Mouse (Mus musculus): ENCODE results near the gene Sv2b.

The Sv2b gene

GRCm38 (mm10) chr7:75295228-75295865, 13.7 kb downstream of the Sv2b start:
- in situ Hi-C loops (cut with MboI; ENCODE audit: low sequenced_read_pairs): no loop called here

GRCm38 (mm10) chr7:75292246-75292645, 16.8 kb downstream of the Sv2b start:
- in situ Hi-C loops (cut with MboI; ENCODE audit: low sequenced_read_pairs): no loop called here

DNA sequence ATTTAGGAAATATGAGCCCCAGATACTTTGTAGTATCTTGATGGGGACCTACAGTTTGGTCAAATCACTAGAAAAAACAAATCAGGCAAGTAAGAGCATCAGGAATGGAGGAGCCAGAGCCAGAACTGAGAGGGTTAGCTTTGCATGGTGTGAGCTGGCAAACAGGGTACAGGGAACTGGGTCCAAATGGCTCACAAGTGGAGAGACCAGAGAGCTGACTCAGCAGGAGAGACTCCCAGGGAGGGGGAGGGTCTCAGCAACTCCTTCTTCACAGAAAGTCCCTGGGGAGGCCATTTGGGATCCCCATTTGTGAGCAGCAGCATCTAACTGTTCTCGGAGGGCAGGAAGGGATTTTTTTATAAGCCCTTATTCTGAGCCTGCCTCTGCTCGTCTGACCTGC, 18.5 kb downstream of the Sv2b start:
- in situ Hi-C loops (cut with MboI; ENCODE audit: low sequenced_read_pairs): no loop called here

DNA sequence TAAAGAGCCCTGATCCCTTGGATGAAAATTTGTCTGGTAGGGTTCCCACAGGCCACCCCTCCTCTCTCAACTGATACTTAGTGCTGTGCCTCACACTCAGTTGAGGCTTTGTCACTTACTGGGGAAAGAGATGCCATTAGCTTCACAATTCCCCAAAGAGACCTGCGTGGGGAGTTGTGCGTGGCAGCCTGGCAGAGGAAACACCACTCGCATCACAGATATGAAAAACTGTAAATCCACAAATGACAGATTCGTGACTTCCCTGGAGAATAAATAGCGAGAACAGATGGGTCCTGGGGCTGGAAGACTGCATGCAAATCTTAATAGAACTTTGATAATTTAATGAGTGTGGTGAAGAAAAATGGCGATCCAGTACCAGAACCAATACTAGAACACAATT, 21.8 kb downstream of the Sv2b start:
- in situ Hi-C loops (cut with MboI; ENCODE audit: low sequenced_read_pairs): no loop called here

DNA sequence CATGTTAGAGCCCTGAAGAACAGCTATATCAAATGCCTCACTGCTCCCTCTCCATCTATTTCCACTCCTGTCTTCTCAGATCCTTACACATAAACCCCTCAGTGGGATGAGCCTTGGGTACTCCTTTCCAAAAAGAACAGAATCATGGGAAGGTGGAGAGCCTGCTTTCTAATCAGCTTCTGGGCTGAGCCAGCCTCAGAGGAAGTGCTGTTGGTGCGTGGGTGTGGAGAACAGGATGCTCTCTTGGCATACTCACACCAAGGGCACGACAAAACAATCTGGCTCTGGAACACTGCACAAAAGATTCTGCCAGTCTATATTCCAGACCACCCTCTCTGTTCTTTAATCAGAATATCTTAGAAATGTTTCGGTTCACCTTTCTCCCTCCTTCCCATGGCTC, 26.1 kb downstream of the Sv2b start:
- in situ Hi-C loops (cut with MboI; ENCODE audit: low sequenced_read_pairs): no loop called here

DNA sequence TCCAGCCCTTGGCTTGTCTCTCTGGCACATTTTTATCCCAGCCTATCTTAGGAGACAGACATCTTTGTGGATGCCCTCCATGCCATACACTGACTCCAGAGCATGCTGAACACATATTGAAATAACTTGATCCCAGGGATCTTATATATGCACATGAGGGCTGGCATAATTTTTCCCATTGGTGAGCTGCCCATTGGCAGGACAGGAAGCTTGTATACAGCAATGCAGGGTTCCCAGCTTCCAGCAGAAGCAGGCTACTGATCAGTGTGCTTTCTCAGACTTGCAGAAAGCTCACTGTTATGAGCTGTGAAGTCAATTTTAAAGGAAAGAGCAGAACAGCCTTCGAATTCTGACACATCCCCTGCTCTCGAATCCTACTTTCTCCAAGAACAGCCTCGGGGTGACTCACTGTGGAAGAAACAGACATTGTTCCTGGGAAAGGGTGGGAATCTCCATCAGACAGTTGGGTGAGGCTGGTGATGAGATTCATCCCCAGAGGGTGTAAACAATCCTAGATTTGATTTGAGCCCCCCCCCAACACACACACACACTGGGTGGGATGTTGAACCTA, 26.9 kb downstream of the Sv2b start:
- in situ Hi-C loops (cut with MboI; ENCODE audit: low sequenced_read_pairs): no loop called here

- in situ Hi-C loops (cut with MboI; ENCODE audit: low sequenced_read_pairs): no loop called here
Measured at GRCm38 (mm10) chr7:75281106-75281505, 28.0 kb downstream of the Sv2b start.

DNA sequence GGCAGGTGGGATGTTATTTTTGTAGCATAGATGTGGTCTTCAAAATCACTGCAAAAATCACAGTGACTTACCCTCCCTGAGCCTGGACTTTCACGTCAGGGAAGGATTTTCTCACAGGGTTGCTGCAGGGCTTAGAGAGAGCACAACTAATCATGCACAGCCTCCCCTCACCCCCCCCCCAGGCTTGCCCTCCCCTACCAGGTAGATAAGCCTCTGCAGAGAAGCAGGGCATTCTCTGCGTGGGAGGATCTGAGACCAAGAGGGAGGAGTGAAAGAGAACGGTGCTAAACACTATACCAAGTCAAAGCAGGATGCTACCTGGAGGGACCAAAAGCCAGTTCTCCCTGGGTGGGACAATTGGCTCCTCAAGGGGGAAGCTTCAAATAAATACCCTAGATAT, 31.2 kb downstream of the Sv2b start:
- in situ Hi-C loops (cut with MboI; ENCODE audit: low sequenced_read_pairs): no loop called here

- in situ Hi-C loops (cut with MboI; ENCODE audit: low sequenced_read_pairs): no loop called here
Measured at GRCm38 (mm10) chr7:75276739-75277138, 32.3 kb downstream of the Sv2b start.

DNA sequence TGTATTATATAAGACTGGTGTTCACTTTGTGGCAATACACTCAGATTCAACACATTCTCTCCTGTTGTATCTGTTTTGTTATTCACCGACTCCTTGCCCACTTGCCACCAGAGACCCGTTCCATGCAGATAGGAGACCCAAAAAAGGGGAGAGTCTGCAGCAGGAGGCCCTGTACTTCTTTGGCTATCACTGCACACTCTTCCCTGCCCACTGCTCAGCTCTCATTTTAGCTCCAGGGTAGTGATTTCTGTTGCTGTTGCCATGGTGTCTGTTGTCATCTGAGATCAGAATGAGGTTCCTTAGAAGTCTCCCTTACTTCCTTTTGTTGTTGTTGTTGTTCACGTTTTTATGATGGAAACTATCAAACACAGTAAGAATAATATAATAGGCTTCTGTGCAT, 34.5 kb downstream of the Sv2b start:
- in situ Hi-C loops (cut with MboI; ENCODE audit: low sequenced_read_pairs): no loop called here

GRCm38 (mm10) chr7:75273633-75274032, 35.4 kb downstream of the Sv2b start:
- in situ Hi-C loops (cut with MboI; ENCODE audit: low sequenced_read_pairs): no loop called here

- in situ Hi-C loops (cut with MboI; ENCODE audit: low sequenced_read_pairs): no loop called here
Measured at GRCm38 (mm10) chr7:75271921-75272381, 37.1 kb downstream of the Sv2b start.

GRCm38 (mm10) chr7:75271306-75271705, 37.8 kb downstream of the Sv2b start:
- in situ Hi-C loops (cut with MboI; ENCODE audit: low sequenced_read_pairs): no loop called here

DNA sequence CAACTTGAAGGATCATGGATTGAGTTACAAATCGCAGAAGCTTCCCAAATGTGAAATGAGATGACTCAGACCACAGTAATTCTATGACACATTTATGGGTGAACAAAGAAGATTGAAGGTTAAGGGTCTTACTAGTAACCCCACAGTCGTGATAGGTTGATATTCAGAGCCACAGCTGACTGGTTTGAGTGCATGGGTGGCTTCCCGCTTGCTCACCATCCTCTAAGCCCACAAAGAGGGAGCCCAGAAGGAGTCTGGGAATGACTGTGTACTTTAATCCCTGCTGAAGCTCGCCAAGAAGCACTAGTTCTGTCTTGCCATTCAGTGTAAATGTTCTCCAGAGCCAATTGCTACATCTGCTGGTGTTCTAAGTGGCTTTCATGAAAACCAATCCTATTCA, 41.8 kb downstream of the Sv2b start:
- in situ Hi-C loops (cut with MboI; ENCODE audit: low sequenced_read_pairs): no loop called here

DNA sequence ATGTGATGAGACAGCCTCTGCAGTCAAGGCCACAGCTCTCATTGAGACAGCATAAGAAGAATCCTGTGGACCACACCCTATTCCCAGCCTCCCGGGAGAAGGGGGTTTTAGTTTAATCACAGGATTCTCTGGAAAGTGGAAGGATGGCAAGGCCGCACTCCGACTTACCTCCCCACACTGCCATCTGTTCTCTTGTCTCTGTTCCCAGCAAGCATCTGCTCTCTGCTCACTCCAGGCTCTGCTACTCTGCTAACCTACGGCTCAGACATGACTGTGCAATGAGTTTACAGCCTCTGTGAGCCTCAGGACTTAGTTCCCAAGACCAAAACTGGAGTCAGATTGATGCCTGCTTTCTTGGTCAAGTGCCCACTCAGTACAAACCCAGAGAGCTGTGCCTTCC, 43.8 kb downstream of the Sv2b start:
- in situ Hi-C loops (cut with MboI; ENCODE audit: low sequenced_read_pairs): no loop called here

GRCm38 (mm10) chr7:75259945-75260344, 49.1 kb downstream of the Sv2b start:
- in situ Hi-C loops (cut with MboI; ENCODE audit: low sequenced_read_pairs): no loop called here

- in situ Hi-C loops (cut with MboI; ENCODE audit: low sequenced_read_pairs): no loop called here
Measured at GRCm38 (mm10) chr7:75253611-75254250, 55.3 kb downstream of the Sv2b start.

GRCm38 (mm10) chr7:75240754-75241507, 68.1 kb downstream of the Sv2b start:
- in situ Hi-C loops (cut with MboI; ENCODE audit: low sequenced_read_pairs): no loop called here

GRCm38 (mm10) chr7:75236386-75236785, 72.7 kb downstream of the Sv2b start:
- in situ Hi-C loops (cut with MboI; ENCODE audit: low sequenced_read_pairs): no loop called here

GRCm38 (mm10) chr7:75224206-75224605, 84.9 kb downstream of the Sv2b start:
- in situ Hi-C loops (cut with MboI; ENCODE audit: low sequenced_read_pairs): no loop called here

DNA sequence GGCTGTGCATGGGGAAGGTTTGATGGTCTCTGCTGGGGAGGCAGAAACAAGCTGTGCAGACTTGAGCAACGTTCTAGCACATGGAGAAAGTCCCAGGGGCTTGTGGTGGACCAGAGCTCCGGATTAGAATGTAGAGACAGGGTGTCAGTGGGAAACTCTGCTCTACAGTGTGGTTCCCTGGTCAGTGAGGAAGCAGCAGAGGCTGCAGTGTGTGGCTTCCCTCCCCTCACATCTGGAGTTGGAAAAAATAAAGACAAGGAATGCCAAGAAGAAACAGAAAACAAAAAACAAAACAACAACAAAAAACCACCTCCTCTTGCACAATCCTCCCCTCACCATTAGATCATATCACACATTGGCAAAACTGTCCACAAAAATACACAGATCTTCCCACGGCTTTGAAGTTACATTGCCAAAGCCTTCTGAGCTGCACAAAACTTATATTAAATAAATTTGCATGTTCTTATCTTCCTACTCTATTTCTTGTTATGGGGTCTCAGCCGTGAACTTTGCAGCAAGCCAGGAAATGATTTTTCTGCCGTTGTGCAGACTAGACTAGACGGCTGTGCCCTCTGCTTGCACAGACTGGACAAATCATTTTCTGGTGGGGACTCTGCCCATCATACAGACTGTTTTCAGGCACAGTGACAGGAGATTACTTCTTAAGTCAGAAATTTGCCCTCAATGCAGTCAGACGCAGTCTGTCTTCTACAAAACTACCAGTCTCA, 86.2 kb downstream of the Sv2b start:
- in situ Hi-C loops (cut with MboI; ENCODE audit: low sequenced_read_pairs): no loop called here
